Mouse (Mus musculus) hindbrain, embryonic 13.5 days (tissue): ENCODE results near the gene Il1r1. TPM values are rescaled to one million over a fixed set of nuclear protein-coding genes. Genes with fewer than 3 reads are reported as not detected.

Source experiments
- ATAC-seq: fragments of 200-750 bp; cut with Nextera tagmentation; 2 replicates; pipeline ENCODE4 v1.8.0; 2017; ENCODE audit warnings: moderate TSS enrichment; ENCODE audit not compliant: low FRiP score
- H3K27ac ChIP-seq: fragments of 300-500 bp; sonication (generic); 2 replicates; pipeline ENCODE4 v1.5.1; 2015; ENCODE audit warnings: inconsistent platforms, mild to moderate bottlenecking, moderate library complexity
- H3K27me3 ChIP-seq: fragments of 300-500 bp; sonication (generic); 2 replicates; pipeline ENCODE4 v1.6.1; 2015; ENCODE audit warnings: mild to moderate bottlenecking, inconsistent platforms
- H3K36me3 ChIP-seq: fragments of 300-500 bp; sonication (generic); 2 replicates; pipeline ENCODE4 v1.6.1; 2015; ENCODE audit warnings: mild to moderate bottlenecking, inconsistent platforms
- H3K4me1 ChIP-seq: fragments of 300-500 bp; sonication (generic); replicated peaks from 2 replicates; pipeline ENCODE4 v1.6.1; 2015; ENCODE audit warnings: inconsistent platforms
- H3K4me2 ChIP-seq: fragments of 300-500 bp; sonication (generic); 2 replicates; pipeline ENCODE4 v1.6.1; 2015; ENCODE audit warnings: inconsistent platforms, mild to moderate bottlenecking, moderate library complexity
- H3K4me3 ChIP-seq: fragments of 300-500 bp; sonication (generic); 2 replicates; pipeline ENCODE4 v1.5.1; 2015; ENCODE audit warnings: mild to moderate bottlenecking, inconsistent platforms
- H3K9ac ChIP-seq: fragments of 300-500 bp; sonication (generic); 2 replicates; pipeline ENCODE4 v1.6.1; 2015; ENCODE audit warnings: mild to moderate bottlenecking, inconsistent platforms
- H3K9me3 ChIP-seq: fragments of 300-500 bp; sonication (generic); 2 replicates; pipeline ENCODE4 v1.6.1; 2016; ENCODE audit warnings: inconsistent platforms
- WGBS: fragments of 180-500 bp; shearing (Covaris S2); methylation state at CpG from one replicate; pipeline ENCODE4 v1.1.7; 2015; 5-methylcytosine and 5-hydroxymethylcytosine counted together
- polyA plus RNA-seq: library from polyadenylated mRNA; unstranded; fragments of >200 nt; fragmentation: Nextera tagmentation; extraction: Ambion mirVana; gene quantifications from 2 replicates; pipeline ENCODE4 v1.2.1, GENCODE M21; 2015

Gene Il1r1
- polyA plus RNA-seq, 1 experiment from 2014 or later = 0.74 TPM

GRCm38 (mm10) chr1:40306111-40306510 lies 81.2 kb downstream of the Il1r1 start:
- Histone ChIP-seq H3K4me3 (no peak overlapping the region), H3K4me1 (no peaks in the 10 kb centered on the region), H3K27ac (no peak overlapping the region), H3K36me3 (no peaks in the 10 kb centered on the region), H3K9me3 (no peaks in the 10 kb centered on the region), H3K9ac (no peak overlapping the region), H3K27me3 (no peaks in the 10 kb centered on the region), H3K4me2 (no peak overlapping the region)
- ATAC-seq = no peak
- 77% methylated on average over 2 of the region's 2 CpGs for WGBS

- no peaks in the 10 kb centered on the region for H3K36me3 ChIP-seq
- H3K9me3 ChIP-seq = no peaks in the 10 kb centered on the region
- no peak overlapping the region for H3K4me3 ChIP-seq
- WGBS = 94% methylated on average over 3 of the region's 3 CpGs
- no peaks in the 10 kb centered on the region for H3K27me3 ChIP-seq
- no peak overlapping the region for H3K27ac ChIP-seq
- H3K4me2 ChIP-seq = no peak overlapping the region
- no peaks in the 10 kb centered on the region for H3K4me1 ChIP-seq
- no peak overlapping the region for H3K9ac ChIP-seq
- no peak for ATAC-seq
Observed at GRCm38 (mm10) chr1:40311123-40311522, 86.2 kb downstream of the Il1r1 start.

GRCm38 (mm10) chr1:40311625-40312024 lies 86.7 kb downstream of the Il1r1 start:
- H3K9ac ChIP-seq = no peak overlapping the region
- H3K4me2 ChIP-seq = no peak overlapping the region
- H3K4me3 ChIP-seq = no peak overlapping the region
- 86% methylated on average over 2 of the region's 2 CpGs for WGBS
- no peaks in the 10 kb centered on the region for H3K36me3 ChIP-seq
- H3K27ac ChIP-seq = no peak overlapping the region
- no peaks in the 10 kb centered on the region for H3K27me3 ChIP-seq
- H3K9me3 ChIP-seq = no peaks in the 10 kb centered on the region
- ATAC-seq = no peak
- H3K4me1 ChIP-seq = no peaks in the 10 kb centered on the region

- H3K4me3 ChIP-seq = no peak overlapping the region
- 79% methylated on average over 12 of the region's 12 CpGs for WGBS
- no peaks in the 10 kb centered on the region for H3K36me3 ChIP-seq
- H3K9me3 ChIP-seq = no peaks in the 10 kb centered on the region
- no peak overlapping the region for H3K9ac ChIP-seq
- no peak overlapping the region for H3K4me2 ChIP-seq
- H3K4me1 ChIP-seq = no peaks in the 10 kb centered on the region
- ATAC-seq = no peak
- H3K27ac ChIP-seq = no peak overlapping the region
- no peaks in the 10 kb centered on the region for H3K27me3 ChIP-seq
Observed at GRCm38 (mm10) chr1:40314016-40314415, 89.1 kb downstream of the Il1r1 start.

GRCm38 (mm10) chr1:40317657-40318056 lies 92.8 kb downstream of the Il1r1 start:
- no peak overlapping the region for H3K27ac ChIP-seq
- no peak for ATAC-seq
- H3K4me1 ChIP-seq = no peaks in the 10 kb centered on the region
- no peaks in the 10 kb centered on the region for H3K36me3 ChIP-seq
- H3K4me2 ChIP-seq = no peak overlapping the region
- H3K9me3 ChIP-seq = no peaks in the 10 kb centered on the region
- no peak overlapping the region for H3K9ac ChIP-seq
- H3K4me3 ChIP-seq = no peak overlapping the region
- WGBS = 92% methylated on average over 8 of the region's 8 CpGs
- no peaks in the 10 kb centered on the region for H3K27me3 ChIP-seq

GRCm38 (mm10) chr1:40321824-40322223 lies 96.9 kb downstream of the Il1r1 start:
- Histone ChIP-seq H3K36me3 (no peaks in the 10 kb centered on the region), H3K9me3 (no peaks in the 10 kb centered on the region), H3K4me1 (peaks cover 12% of the 10 kb centered on the region), H3K27me3 (peaks cover 31% of the 10 kb centered on the region), H3K9ac (no peak overlapping the region), H3K27ac (no peak overlapping the region), H3K4me2 (no peak overlapping the region), H3K4me3 (no peak overlapping the region)
- 85% methylated on average over 6 of the region's 6 CpGs for WGBS
- ATAC-seq = no peak

- peaks cover 37% of the 10 kb centered on the region for H3K27me3 ChIP-seq
- H3K36me3 ChIP-seq = no peaks in the 10 kb centered on the region
- WGBS = 85% methylated on average over 3 of the region's 3 CpGs
- ATAC-seq = no peak
- H3K4me2 ChIP-seq = no peak overlapping the region
- H3K27ac ChIP-seq = no peak overlapping the region
- peaks cover 12% of the 10 kb centered on the region for H3K4me1 ChIP-seq
- no peak overlapping the region for H3K9ac ChIP-seq
- H3K4me3 ChIP-seq = no peak overlapping the region
- H3K9me3 ChIP-seq = no peaks in the 10 kb centered on the region
Observed at GRCm38 (mm10) chr1:40322543-40322942, 97.7 kb downstream of the Il1r1 start.

- Histone ChIP-seq H3K9ac (peak within 1 kb of the TSS; percentile 59), H3K27me3 (peaks cover 40% of the 10 kb centered on the region), H3K4me3 (peak within 1 kb of the TSS; percentile 39), H3K4me1 (peaks cover 12% of the 10 kb centered on the region), H3K4me2 (peak within 1 kb of the TSS; percentile 65), H3K9me3 (no peaks in the 10 kb centered on the region), H3K27ac (no peak within 1 kb of the TSS), H3K36me3 (no peaks in the 10 kb centered on the region)
- no peak for ATAC-seq
- 44% methylated on average over 6 of the region's 6 CpGs for WGBS
Observed at GRCm38 (mm10) chr1:40324457-40324856, 99.6 kb downstream of the Il1r1 start, which contains the start of gene Il1rl2. Il1rl2 (plus strand) TSS chr1:40324610.

- peaks cover 12% of the 10 kb centered on the region for H3K4me1 ChIP-seq
- H3K27ac ChIP-seq = no peak overlapping the region
- peak overlapping the region; percentile 39 for H3K4me3 ChIP-seq
- peaks cover 40% of the 10 kb centered on the region for H3K27me3 ChIP-seq
- ATAC-seq = no peak
- peak overlapping the region; percentile 65 for H3K4me2 ChIP-seq
- no peaks in the 10 kb centered on the region for H3K36me3 ChIP-seq
- 9% methylated on average over 22 of the region's 22 CpGs for WGBS
- H3K9ac ChIP-seq = peak overlapping the region; percentile 59
- no peaks in the 10 kb centered on the region for H3K9me3 ChIP-seq
Observed at GRCm38 (mm10) chr1:40324955-40325702, 100.2 kb downstream of the Il1r1 start.

- Histone ChIP-seq H3K36me3 (no peaks in the 10 kb centered on the region), H3K9ac (peak overlapping the region; percentile 59), H3K27me3 (peaks cover 40% of the 10 kb centered on the region), H3K4me1 (peaks cover 12% of the 10 kb centered on the region), H3K27ac (no peak overlapping the region), H3K4me2 (peak overlapping the region; percentile 65), H3K4me3 (peak overlapping the region; percentile 39), H3K9me3 (no peaks in the 10 kb centered on the region)
- 2% methylated on average over 29 of the region's 29 CpGs for WGBS
- no peak; the same call in 1 of the 2 replicates for ATAC-seq
Observed at GRCm38 (mm10) chr1:40325711-40326327, 100.9 kb downstream of the Il1r1 start.

GRCm38 (mm10) chr1:40327604-40328003 lies 102.7 kb downstream of the Il1r1 start:
- H3K27me3 ChIP-seq = peaks cover 40% of the 10 kb centered on the region
- no peak overlapping the region for H3K4me2 ChIP-seq
- no peaks in the 10 kb centered on the region for H3K9me3 ChIP-seq
- H3K4me1 ChIP-seq = peaks cover 12% of the 10 kb centered on the region
- no peak overlapping the region for H3K27ac ChIP-seq
- 87% methylated on average over 3 of the region's 3 CpGs for WGBS
- no peak for ATAC-seq
- no peak overlapping the region for H3K4me3 ChIP-seq
- H3K9ac ChIP-seq = no peak overlapping the region
- H3K36me3 ChIP-seq = no peaks in the 10 kb centered on the region

- H3K27ac ChIP-seq = no peak overlapping the region
- 94% methylated on average over 1 of the region's 1 CpGs for WGBS
Observed at GRCm38 (mm10) chr1:40329526-40329925, 104.6 kb downstream of the Il1r1 start.

GRCm38 (mm10) chr1:40330181-40330580 lies 105.3 kb downstream of the Il1r1 start:
- Histone ChIP-seq H3K4me3 (no peak overlapping the region), H3K9ac (no peak overlapping the region), H3K4me2 (no peak overlapping the region), H3K9me3 (no peaks in the 10 kb centered on the region), H3K27me3 (peaks cover 25% of the 10 kb centered on the region), H3K4me1 (peaks cover 10% of the 10 kb centered on the region), H3K27ac (no peak overlapping the region), H3K36me3 (no peaks in the 10 kb centered on the region)
- WGBS = 86% methylated on average over 8 of the region's 8 CpGs
- ATAC-seq = no peak

More at GRCm38 (mm10) chr1:40329526-40329925, 104.6 kb downstream of the Il1r1 start:
- no peak for ATAC-seq
- Histone ChIP-seq H3K36me3 (no peaks in the 10 kb centered on the region), H3K4me3 (no peak overlapping the region), H3K27me3 (peaks cover 32% of the 10 kb centered on the region), H3K9ac (no peak overlapping the region), H3K9me3 (no peaks in the 10 kb centered on the region), H3K4me1 (peaks cover 12% of the 10 kb centered on the region), H3K4me2 (no peak overlapping the region)
